Mouse (Mus musculus) right cerebral cortex, postnatal 4 days (tissue): Measurements from ENCODE around the gene Ipo11.

Source experiments
- DNase-seq: peaks from one replicate; pipeline ENCODE4 v3.0.0-alpha.2; 2022

Ipo11 gene

DNA sequence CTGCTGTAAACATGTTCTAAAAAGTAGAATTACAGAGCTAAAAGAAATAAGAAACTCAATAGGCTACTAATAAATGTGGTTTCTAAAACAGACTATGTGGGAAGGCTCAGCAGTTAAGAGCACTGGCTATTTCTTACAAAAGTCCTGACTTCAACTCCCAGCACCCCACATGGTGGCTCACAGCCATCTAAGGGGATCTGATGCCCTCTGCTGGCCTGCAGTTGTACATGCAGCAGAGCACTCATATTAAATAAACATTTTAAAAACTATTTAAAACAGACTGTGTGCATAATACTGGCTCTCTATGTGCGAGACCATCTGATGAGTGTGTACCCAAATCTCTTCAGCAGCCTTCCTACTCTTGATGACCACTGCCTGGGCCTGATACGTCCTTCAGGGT, 42.5 kb downstream of the Ipo11 start:
- no peak for DNase-seq

DNA sequence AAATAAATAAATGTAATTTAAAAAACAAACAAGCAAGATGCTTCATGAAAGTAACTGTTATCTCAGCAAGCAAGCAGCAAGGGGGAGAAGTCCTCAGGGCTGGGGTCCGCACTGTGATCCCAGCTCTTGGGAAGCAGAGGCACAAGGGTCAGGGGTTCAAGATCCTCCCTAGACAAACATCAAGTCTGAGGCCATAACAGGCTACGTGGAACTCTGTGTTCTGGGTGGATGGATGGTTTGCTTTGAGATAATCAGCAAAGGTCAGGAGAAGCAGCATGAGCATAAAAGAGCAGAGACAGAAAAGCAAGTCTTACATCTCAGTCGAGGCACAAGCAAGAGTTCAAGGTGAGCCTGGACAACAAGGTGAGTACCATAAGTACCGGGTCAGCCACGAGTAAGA, 43.1 kb downstream of the Ipo11 start:
- no peak for DNase-seq

DNA sequence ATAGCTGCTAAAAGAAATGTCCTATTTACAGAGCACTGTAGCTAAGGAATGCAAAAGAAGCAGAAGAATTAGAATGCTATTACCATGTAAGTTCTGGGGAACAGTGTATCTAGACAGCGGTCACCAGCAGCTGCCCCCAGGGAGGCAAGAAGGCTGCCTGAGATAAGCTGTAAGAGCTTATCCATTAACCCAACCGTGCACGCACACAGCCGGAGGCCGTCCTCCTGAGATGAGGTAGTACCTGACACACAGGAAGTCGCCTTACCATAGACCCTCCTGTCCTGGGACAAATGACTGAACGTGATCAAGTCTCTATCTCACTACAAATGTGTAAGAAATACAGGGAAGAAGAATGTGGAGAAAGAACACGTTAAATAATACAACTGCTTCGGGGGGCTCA, 43.6 kb downstream of the Ipo11 start:
- no peak for DNase-seq

DNA sequence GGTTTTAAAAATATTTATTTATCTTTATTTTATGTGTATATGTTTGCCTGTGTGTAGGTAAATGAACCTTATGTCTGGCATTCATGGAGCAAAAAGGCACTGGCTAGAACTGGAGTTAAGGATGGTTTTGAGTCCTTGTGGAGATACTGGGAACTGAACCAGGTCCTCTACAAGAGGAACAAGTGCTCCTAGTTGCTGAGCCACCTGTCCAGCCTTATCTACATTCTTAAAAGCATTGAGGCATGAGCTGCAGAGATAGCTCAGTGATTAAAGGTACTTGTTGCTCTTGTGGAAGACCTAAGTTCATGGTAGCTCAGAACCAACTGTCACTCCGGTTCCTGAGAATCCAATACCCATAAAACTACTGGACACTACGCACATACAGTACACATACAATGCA, 49.4 kb downstream of the Ipo11 start:
- no peak for DNase-seq

DNA sequence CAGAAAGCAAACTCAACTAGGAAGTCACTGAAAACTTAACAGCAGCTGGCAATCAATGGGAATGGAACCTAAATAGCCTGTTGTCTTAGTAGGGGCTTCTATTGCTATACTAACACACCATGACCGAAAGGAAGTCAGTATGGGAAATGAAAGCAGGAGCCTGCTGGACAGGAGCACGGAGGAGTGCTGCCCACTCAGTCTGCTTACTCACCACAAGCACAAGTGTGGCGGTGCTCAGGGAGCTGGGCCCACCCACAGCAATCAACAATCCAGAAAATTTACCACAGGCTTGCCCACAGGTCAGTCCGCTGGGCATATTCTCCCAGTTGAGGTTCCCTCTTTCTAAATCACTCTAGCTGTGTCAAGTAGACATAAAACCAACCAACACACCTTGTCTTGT, 52.5 kb downstream of the Ipo11 start:
- no peak for DNase-seq

DNA sequence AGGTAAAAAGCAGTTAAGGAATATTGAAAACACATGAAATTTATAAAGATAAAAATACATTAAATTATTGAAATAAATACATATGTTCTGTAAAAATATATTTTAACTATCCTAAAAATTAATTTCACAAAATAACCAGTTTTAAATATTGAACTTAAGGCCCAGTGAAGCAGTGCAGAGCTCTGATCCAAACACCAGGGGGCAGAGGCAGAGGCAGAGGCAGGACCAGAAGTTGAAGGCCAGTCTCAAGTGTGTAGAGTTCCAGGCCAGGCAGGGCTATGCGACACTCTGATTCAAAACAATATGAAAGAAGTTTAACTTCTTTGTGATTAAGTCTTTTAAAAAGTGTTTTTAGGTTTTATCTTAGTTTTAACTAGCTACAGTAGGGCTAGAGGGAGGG, 60.5 kb downstream of the Ipo11 start:
- DNase-seq, result no peak

DNA sequence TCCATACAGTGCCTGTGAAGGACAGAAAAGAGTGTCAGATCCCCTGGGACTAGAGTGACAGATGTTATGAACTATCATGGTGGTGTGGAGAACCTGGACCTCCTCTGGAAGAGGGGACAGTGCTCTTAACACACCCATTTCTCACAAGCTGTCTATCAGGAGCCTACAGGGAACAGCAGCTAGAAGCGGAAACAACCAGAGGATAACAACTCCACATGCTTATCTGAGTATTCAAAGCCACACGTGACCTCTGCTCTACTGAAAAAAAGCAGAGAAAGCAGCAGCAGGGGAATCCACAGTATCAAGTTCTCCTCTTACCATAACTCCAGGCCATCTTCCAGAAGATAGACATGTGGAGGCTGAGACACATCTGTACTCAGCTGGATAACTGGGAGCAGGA, 71.2 kb downstream of the Ipo11 start:
- DNase-seq, result no peak

DNA sequence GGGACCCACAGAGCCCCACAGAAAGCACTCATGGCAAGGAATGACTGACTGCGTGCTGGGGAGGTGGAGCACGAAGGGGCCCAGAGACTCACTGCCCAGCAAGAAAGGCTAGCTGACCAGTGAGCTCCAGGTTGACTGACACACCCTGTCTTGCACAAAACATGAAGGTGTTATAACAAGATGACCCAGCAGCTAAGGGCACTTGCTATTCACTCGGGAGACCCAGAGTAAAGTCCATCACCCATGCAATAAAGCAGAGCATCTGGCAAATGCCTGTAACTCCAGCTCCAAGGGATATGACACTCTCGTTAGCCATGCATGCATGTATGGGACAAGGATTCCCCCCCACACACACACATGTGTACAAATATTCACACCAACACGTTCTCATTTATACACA, 78.0 kb downstream of the Ipo11 start:
- no peak for DNase-seq

DNA sequence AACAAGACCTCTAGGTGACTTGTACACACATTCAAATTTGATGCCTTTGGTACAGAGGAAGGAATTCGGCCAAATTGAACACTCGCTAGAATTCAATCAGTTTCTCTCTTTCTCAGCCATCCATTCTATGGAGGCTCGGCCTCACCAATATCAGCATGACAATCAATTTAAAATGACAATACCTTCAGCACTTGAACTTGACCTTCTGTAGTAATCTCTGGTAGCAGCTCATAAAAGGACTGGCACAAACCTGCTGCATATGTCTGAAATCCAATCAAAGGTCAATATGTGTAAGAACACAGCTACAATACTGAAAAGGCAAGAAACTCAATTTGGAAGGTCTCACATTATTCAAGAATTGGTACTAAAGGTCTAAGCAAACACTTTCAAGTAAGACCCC, 80.2 kb downstream of the Ipo11 start:
- no peak for DNase-seq

DNA sequence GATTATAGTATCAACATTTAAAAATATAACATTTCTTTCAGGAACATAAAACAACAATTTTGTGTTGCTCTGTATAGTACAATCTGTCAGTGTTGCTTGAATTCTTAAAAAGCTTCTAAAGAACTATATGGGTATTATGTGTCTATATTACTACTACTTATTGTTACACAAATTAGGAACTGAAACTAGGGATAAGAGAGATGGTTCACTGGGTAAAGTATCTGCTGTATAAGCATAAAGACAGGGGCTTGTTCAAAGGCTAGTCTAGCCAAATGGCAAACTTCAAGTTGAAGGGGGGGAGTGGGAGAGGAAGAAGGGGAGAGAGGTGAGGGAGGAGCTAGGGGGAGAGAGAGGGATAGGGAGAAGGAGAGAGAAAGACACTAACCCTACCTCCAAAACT, 89.2 kb downstream of the Ipo11 start:
- DNase-seq, result no peak

DNA sequence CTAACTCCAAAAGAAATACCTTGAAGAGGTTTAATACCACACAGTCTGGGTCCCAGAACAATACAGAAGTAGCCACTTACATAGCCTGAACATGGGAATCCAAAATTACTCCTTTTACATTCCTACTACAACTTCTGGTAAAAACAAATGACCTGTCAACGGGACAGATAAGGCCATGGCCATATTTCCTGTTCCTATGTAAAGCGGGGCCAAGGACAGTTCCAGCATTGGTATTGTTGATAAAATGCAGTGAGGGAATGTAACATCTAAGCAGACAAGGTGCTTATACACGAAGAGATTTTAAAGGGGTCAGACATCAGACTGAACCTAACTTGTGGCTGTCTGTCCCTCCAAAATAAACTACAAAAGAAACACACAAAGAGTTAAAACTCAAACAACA, 91.8 kb downstream of the Ipo11 start:
- DNase-seq, result no peak

DNA sequence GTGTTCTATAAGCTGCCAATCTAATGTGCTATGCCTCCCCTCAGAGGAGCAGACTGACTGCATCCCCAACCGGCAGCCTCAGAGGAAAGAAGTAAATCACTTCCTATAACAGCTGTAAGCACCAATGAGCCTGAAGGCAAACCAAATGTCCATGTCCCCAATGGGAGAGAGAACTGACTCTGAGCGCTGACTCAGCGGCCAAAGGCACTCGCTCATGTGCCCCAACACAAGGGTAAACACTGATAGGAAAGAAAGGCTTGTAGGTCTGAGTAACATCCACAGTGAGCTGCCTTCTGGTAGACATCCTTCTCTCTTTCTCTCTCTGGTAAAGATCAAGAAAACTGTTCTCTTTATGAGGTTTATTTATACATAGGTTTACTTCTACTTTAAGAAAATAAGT, 94.2 kb downstream of the Ipo11 start:
- no peak for DNase-seq

DNA sequence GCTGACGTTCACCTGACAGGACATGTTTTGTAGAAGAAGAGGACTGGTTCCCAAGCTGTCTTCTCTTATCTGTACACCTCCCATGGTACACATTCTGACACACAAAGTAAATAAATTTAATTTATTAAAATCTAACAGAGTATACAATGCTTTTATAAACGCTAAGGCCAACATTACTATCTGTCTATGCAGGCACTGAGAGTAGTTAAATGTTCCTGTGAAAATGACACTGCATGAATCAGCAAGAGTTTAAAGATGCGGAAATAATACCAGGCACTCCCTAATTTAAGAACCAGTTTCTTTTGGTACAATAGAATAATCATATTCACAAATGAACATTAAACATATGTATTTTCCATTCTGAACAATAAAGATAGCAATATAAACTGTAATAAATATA, 98.0 kb downstream of the Ipo11 start:
- no peak for DNase-seq

DNA sequence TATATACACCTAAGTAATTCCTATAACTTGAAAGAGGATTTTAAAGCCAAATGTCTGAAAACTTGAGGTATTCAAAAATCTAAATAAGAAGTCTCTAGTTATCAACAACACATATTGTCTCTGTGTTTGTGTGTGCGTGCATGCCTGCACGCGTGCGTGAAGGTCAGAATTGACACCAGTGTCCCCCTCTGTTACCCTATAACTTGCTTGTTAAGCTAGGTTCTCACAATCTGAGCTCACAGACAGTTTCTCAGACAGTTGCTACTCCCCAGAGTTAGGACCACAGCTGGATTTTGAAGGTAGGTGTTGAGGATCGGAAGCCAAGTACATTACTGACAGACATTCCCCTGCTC, 100.3 kb downstream of the Ipo11 start:
- no peak for DNase-seq

DNA sequence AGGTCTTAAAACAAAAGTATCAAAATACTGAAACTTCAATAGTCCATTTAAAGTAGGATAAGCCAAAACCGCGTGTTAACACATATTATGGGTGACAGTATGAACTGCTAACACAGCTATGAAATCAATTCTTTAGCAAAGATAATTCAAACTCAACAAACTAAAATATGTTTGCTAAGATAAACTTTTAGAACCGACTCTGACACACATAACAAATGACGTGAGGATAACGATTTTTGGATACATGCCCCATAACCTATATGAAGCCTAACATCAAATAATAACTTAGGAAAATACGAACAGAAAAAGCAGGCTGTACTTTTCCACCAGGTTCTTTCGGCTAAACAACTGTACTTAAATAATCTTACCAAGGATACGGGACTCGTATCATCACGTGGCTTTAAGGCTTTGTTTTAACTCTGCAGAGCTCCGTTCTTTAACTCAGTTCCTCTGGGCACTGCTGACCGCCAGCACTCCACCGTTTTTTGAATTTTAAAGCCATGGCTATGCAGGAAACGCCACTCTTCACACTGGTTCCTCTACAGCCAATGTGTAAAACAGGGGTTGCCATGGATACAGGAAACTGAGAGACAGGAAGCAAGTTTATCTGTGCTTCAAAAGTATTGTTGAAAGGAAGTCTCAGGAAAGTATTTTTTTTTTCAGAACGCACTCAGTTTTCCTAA, 100.8 kb downstream of the Ipo11 start:
- no peak for DNase-seq

DNA sequence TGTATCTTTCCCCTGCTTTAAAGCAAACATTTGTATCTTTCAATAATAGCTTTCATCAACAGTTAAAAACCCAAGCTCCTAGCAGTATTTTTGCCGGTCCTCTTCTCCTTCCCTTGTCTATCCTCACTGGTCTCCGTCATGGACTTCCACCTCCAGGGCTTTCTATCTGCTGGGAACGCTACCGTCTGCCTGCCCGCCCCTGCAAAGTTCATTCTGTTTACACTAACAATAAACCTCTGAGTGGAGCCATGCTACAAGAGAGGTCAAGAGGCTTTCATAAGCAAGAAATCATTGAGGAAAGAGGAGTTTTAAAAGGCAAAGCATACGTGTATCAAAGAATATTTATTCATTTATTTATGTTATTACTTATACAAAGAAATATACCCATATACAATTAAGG, 106.7 kb downstream of the Ipo11 start:
- no peak for DNase-seq

DNA sequence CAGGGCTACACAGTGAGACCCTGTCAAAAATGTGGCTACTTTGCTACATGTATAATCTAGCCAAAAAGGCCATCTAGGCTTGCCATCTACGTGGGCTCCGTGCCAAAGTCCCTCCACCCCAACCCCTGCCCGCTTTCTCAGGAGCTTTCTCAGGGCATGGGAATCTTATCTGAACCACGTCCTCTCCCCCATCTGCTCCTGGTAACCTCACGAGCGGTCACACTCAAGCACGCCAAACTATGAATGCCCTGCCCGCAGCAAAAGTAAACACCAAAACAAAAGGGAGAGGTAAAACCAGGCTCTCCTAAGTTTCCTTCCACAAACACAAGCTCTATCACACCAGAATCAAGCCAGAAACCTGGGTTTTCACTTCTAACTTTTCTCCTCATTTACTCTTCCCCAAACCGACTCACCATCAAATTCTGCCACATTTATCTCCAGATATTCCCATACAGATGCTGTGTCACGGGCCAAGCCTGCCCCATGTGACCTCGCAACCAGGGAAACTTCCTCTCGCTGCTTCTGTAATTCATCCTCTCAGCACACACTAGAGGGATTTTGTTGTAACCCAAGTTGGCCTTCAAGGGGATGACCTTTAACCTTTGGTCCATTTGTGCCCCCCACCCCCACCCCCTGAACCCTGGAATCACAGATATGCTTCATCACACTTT, 107.3 kb downstream of the Ipo11 start:
- no peak for DNase-seq

DNA sequence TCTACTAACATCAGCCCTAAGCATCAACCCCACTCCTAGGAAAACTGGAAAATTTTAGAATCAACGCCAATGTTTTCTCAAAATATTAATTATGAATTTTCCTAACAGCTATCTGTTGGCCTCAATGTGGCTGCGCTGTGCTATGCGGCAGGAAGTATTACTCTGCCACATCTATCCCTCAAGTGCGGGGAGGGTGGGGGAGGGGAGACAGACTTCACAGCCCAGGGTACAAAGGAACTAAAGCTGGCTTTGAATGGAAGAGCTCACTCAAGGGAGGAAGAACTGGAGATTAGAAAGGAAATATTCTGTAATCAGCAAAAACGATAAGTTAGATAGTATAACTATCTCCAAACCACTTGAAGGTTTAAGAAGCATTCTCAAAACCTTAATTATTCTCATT, 111.1 kb downstream of the Ipo11 start:
- DNase-seq, result no peak

DNA sequence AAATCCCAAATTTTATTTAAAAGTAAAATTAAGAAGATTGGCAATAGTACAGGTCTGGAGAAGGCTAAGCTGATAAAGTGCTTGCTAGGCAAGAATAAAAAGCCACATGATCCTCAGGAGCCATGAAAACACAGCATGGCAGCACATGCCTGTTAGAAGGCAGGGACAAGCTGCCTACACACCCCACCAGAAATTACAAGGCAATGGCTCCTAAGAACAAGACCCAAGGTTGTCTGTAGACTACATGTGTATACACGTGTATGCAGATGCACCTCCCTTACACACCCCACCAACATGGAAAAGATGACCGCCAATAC, 112.9 kb downstream of the Ipo11 start:
- DNase-seq, result no peak

DNA sequence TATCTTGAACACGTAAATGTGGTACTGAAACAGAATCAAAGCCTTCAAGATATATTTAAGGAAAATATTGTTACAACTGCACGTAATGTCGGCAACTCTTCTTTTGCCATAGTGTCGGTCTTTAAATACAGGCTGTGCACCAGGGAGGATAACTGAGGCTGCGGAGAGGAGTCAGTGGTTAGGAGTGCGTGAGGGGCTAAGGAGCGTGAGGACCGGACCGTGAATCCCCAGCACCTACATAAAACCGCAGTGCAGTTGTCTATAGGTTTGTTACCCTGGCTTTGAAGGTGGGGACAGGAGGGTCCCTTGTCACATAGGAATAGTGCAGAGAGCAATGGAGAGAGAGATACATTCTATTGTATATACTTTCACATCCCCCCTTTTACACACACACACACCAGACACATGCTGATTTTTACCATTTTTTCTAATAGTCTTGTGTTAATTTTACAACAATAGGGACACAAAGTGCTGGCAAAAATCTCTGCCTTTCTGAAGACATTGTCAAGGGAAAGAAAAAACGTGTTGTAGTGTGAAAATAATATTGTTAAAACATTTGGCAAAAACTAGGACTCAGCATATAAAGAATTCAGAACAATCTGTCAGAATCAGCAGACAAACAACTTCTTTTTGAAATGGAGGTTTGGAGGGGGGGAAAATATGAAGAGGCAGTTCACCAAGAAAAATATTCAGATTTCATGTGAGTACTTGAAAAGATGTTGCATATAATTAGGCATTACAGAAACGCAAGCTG, 113.5 kb downstream of the Ipo11 start:
- no peak for DNase-seq

DNA sequence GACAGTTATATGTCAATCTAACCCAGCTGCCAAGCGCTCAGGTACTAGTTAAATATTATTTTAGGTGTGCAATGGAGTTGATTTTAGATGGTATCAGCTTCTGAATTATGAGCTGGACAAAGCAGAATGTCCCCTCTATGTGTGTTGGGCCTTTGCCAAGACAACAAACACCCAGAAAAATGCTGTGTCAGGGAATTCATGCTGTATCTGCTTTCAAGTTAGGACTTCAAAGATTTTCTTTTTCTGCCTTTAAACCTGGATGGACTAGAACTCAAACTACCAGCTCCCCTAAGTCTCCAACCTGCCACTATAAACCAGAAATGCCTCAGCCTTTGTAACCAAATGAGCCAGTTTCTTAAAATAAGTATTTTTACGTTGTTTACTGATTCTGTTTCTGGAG, 116.6 kb downstream of the Ipo11 start:
- no peak for DNase-seq

DNA sequence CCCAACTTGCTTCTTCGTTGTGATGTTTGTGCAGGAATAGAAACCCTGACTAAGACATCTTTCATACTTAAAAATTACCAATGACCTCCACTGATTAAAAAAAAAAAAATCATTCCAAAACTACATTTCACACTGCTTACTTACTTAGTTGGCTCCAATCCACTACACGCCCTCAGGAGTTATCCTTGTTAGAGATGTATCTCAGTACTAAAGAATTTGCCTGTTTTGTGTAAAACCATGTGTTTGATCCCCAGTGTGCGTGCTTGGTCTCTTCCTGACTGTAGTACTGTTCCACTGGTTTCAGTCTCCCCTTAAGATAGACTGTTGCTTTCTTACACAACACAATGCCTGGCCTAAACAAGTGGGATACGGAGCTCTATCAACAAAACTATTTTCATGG, 117.0 kb downstream of the Ipo11 start:
- no peak for DNase-seq

DNA sequence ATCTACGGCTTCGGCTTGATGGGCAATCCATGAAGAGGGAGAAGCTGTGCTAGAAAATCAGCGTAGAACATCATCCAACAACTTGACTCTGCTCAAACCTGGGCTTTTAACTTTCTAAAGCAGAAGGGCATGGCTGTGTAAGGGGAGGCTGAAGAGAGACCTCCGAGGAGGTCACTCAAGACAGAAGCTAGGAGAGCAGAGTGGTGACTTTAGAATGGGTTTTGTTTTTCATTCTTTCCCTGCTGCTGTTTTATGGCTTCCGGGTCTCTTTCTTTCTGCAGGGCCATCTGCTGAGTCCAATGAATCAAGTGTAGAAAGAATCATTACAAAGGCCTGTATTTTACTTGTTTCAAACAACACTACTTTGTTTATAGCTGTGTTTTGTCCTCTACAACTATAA, 119.7 kb downstream of the Ipo11 start:
- DNase-seq, result no peak

DNA sequence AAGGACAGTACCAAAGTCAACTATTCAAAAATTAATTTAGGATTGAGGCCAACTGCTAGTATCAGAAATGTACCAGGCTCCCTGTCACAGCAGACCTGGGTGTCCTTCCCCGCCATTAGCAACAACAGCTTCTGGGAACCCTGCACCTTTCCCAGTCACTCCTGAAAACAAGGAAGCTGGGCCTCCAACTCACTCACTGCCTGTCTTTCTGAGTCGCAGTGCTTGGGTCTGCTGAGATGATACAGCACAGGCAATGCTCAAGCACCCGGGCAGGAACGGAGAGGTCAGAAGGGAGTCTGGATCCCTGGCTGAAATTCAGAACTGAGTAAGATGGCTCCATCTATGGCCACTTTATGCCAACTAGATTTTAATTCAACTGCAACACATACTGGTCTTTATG, 123.2 kb downstream of the Ipo11 start:
- DNase-seq, result no peak

DNA sequence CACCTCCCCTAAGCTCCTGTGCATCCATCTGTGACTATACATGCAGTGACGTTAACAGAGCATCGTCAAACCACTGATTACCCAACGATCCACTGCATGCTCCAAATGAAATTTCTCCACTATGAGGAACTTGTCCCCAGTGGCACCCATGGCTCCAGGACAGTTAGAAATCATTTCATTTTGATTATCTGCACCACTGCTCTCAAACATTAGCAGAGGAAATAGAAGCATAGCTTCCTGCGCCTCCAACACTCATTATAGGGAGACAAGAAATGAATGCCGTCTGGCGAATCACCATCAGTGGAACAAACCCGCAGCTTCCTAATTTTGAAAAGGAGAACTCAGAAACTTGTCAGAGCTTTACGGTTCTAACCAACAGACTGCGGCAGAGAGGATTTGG, 123.7 kb downstream of the Ipo11 start:
- no peak for DNase-seq
